Mouse (Mus musculus): Measurements from ENCODE around the gene Xpc. TPM values are rescaled to one million over a fixed set of nuclear protein-coding genes. Genes with fewer than 3 reads are reported as not detected.

The Xpc gene
- polyA plus RNA-seq, 2 experiments, result 11.6 to 14.2 TPM

DNA sequence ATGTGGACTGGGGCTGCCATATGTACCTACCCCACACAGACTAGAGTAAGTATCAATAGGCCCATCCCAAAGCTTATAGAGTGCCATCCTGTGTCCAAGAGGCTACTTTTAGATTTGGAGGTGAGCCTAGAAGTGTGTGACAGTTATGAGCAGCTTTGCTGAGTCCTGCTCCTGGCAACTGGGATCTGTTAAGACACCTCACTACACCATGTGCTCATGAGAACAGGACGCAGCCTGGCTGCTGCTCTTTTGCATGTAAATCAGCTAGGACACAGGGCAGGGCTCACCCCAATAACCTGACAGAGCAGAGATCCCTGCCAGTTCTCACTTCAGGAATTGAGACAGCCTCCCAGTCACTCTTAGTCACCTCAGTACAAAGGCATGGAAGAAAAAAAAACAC, 48.6 kb downstream of the Xpc start:
- H3K9ac ChIP-seq (ENCODE audit: low read depth, low read length, severe bottlenecking), result no peak overlapping the region
- H3K9me3 ChIP-seq (ENCODE audit: control insufficient read depth, low read length), result no peaks in the 10 kb centered on the region
- H3K36me3 ChIP-seq (ENCODE audit: control insufficient read depth, insufficient read depth, low read length), result peaks cover 45% of the 10 kb centered on the region
- TF ChIP-seq POLR2A (IDR thresholded peaks at IDR 0.05; ENCODE audit: borderline replicate concordance, extremely low read depth, insufficient read depth, insufficient read length), result no peak
- DNase-seq (ENCODE audit: low spot score), result no peak
- 83% methylated on average over 1 of the region's 1 CpGs for WGBS
- no peak overlapping the region for H3K27ac ChIP-seq (replicated peaks; ENCODE audit: low read depth, low read length)
- no peaks in the 10 kb centered on the region for H3K27me3 ChIP-seq (ENCODE audit: control insufficient read depth, insufficient read depth, low read length)
- H3K4me1 ChIP-seq (ENCODE audit: control insufficient read depth, insufficient read depth, low read length), result peaks cover 3% of the 10 kb centered on the region
- no peak overlapping the region for H3K4me3 ChIP-seq (replicated peaks; ENCODE audit: low read length)
- no peak for ATAC-seq (ENCODE audit: low FRiP score, low read depth)
- no peak overlapping the region for H3K4me2 ChIP-seq (replicated peaks; ENCODE audit: low read depth, low read length, severe bottlenecking)

DNA sequence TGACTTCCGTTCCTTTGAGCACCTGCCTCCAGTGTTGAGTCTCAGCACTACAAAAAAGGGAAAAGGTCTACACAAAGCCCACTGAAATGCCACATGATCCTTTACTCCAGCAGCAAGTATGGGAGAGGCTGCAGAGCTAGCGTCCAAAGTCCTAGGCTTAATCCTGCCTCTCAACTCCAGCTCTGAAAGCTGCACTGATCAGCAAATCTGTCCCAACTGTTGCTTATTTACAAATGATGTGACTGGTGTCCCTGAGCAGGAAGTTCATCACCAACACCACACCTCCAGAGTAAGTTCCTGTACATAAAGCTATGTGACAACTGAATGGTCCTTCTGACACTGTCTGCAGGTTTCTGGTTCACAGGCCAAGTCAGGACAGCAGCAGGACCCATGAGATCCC, 49.9 kb downstream of the Xpc start:
- no peaks in the 10 kb centered on the region for H3K27me3 ChIP-seq (ENCODE audit: control insufficient read depth, insufficient read depth, low read length)
- no peak overlapping the region for H3K4me2 ChIP-seq (replicated peaks; ENCODE audit: low read depth, low read length, severe bottlenecking)
- no peak overlapping the region for H3K4me3 ChIP-seq (replicated peaks; ENCODE audit: low read length)
- no peaks in the 10 kb centered on the region for H3K9me3 ChIP-seq (ENCODE audit: control insufficient read depth, low read length)
- H3K9ac ChIP-seq (ENCODE audit: low read depth, low read length, severe bottlenecking), result no peak overlapping the region
- TF ChIP-seq POLR2A (IDR thresholded peaks at IDR 0.05; ENCODE audit: borderline replicate concordance, extremely low read depth, insufficient read depth, insufficient read length), result no peak
- H3K4me1 ChIP-seq (ENCODE audit: control insufficient read depth, insufficient read depth, low read length), result no peaks in the 10 kb centered on the region
- H3K27ac ChIP-seq (replicated peaks; ENCODE audit: low read depth, low read length), result no peak overlapping the region
- peaks cover 45% of the 10 kb centered on the region for H3K36me3 ChIP-seq (ENCODE audit: control insufficient read depth, insufficient read depth, low read length)
- ATAC-seq (ENCODE audit: low FRiP score, low read depth), result no peak
- WGBS, result 95% methylated on average over 2 of the region's 2 CpGs
- no peak for DNase-seq (ENCODE audit: low spot score)

DNA sequence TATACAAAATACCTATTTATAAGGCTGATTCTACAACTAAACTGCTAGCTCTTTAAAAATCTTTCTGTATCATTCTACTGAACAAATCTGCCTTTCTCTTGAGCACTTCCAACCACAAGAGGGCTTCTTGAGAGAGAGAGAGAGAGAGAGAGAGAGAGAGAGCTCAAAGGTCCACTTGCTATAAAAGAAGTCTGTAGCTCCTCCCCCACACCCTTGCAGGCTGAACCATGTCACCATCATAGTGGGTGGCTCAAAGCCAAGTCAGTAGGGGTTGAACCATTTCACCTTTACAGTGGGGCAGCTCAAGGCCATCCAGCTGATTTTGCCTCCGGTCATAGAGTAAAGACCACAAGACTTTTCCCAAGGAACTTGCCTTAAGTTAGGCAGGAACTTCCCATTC, 56.2 kb downstream of the Xpc start:
- no peak overlapping the region for H3K4me2 ChIP-seq (replicated peaks; ENCODE audit: low read depth, low read length, severe bottlenecking)
- H3K9ac ChIP-seq (ENCODE audit: low read depth, low read length, severe bottlenecking), result no peak overlapping the region
- ATAC-seq (ENCODE audit: low FRiP score, low read depth) (no peak), DNase-seq (ENCODE audit: low spot score) (no peak)
- H3K4me3 ChIP-seq (replicated peaks; ENCODE audit: low read length), result no peak overlapping the region
- H3K4me1 ChIP-seq (ENCODE audit: control insufficient read depth, insufficient read depth, low read length), result no peaks in the 10 kb centered on the region
- 96% methylated on average over 1 of the region's 1 CpGs for WGBS
- no peak overlapping the region for H3K27ac ChIP-seq (replicated peaks; ENCODE audit: low read depth, low read length)
- H3K27me3 ChIP-seq (ENCODE audit: control insufficient read depth, insufficient read depth, low read length), result no peaks in the 10 kb centered on the region
- peaks cover 12% of the 10 kb centered on the region for H3K36me3 ChIP-seq (ENCODE audit: control insufficient read depth, insufficient read depth, low read length)
- H3K9me3 ChIP-seq (ENCODE audit: control insufficient read depth, low read length), result no peaks in the 10 kb centered on the region
- no peak for TF ChIP-seq POLR2A (IDR thresholded peaks at IDR 0.05; ENCODE audit: borderline replicate concordance, extremely low read depth, insufficient read depth, insufficient read length)

GRCm38 (mm10) chr6:91454546-91454945, 61.1 kb downstream of the Xpc start:
- Histone ChIP-seq H3K27ac (replicated peaks; ENCODE audit: low read depth, low read length) (no peak overlapping the region), H3K4me3 (replicated peaks; ENCODE audit: low read length) (no peak overlapping the region), H3K9ac (ENCODE audit: low read depth, low read length, severe bottlenecking) (no peak overlapping the region), H3K36me3 (ENCODE audit: control insufficient read depth, insufficient read depth, low read length) (no peaks in the 10 kb centered on the region), H3K4me1 (ENCODE audit: control insufficient read depth, insufficient read depth, low read length) (no peaks in the 10 kb centered on the region), H3K27me3 (ENCODE audit: control insufficient read depth, insufficient read depth, low read length) (no peaks in the 10 kb centered on the region), H3K4me2 (replicated peaks; ENCODE audit: low read depth, low read length, severe bottlenecking) (no peak overlapping the region), H3K9me3 (ENCODE audit: control insufficient read depth, low read length) (no peaks in the 10 kb centered on the region)
- DNase-seq (ENCODE audit: low spot score) (no peak), ATAC-seq (ENCODE audit: low FRiP score, low read depth) (no peak)
- WGBS, result 30% methylated on average over 5 of the region's 5 CpGs
- TF ChIP-seq POLR2A (IDR thresholded peaks at IDR 0.05; ENCODE audit: borderline replicate concordance, extremely low read depth, insufficient read depth, insufficient read length), result no peak

GRCm38 (mm10) chr6:91452056-91452455, 63.6 kb downstream of the Xpc start:
- Histone ChIP-seq H3K4me2 (replicated peaks; ENCODE audit: low read depth, low read length, severe bottlenecking) (no peak overlapping the region), H3K36me3 (ENCODE audit: control insufficient read depth, insufficient read depth, low read length) (no peaks in the 10 kb centered on the region), H3K9ac (ENCODE audit: low read depth, low read length, severe bottlenecking) (no peak overlapping the region), H3K9me3 (ENCODE audit: control insufficient read depth, low read length) (no peaks in the 10 kb centered on the region), H3K4me3 (replicated peaks; ENCODE audit: low read length) (no peak overlapping the region), H3K27ac (replicated peaks; ENCODE audit: low read depth, low read length) (no peak overlapping the region), H3K4me1 (ENCODE audit: control insufficient read depth, insufficient read depth, low read length) (no peaks in the 10 kb centered on the region), H3K27me3 (ENCODE audit: control insufficient read depth, insufficient read depth, low read length) (no peaks in the 10 kb centered on the region)
- 48% methylated on average over 1 of the region's 1 CpGs for WGBS
- TF ChIP-seq POLR2A (IDR thresholded peaks at IDR 0.05; ENCODE audit: borderline replicate concordance, extremely low read depth, insufficient read depth, insufficient read length), result no peak
- ATAC-seq (ENCODE audit: low FRiP score, low read depth), result no peak
- DNase-seq (ENCODE audit: low spot score), result no peak
